Mouse (Mus musculus): ENCODE measurements at regions not wholly inside any gene's neighbourhood (a gene's known extent, or its start where the extent isn't known, plus 50 kb on each side); places are given as distances from the start of the nearest gene placed in this dataset.

DNA sequence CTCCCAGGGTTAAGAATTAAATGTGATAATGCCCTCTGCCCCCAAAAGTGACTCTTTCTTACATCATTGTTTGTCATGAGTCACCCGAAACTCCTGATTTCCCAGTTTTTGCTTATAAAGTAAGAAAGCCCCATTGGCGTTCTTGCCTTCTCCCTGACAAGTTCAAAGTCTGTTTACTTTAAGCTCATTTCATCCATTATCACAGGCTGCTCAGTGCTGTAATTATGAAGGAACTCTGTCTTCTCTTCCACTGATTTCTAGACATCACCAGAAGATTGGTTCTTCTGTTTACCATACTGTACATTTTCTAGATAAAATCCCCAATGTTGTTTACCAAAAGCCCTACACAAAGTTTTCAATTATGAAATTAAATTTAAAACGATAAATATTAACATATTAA lies 81.2 kb upstream of the 4933402D24Rik start:
- TF ChIP-seq CTCF (IDR thresholded peaks at IDR 0.05; ENCODE audit: low read depth, low read length), result no peak
- TF ChIP-seq POLR2A (IDR thresholded peaks at IDR 0.05; ENCODE audit: extremely low read depth, insufficient read depth, low read length), result no peak
